Mouse (Mus musculus) forelimb bud, embryonic 11.5 days (tissue): ENCODE data around the gene Praf2.
"Not testable (repeated sequence)": the region's sequence is repeated elsewhere in the genome, so short reads cannot be mapped to it uniquely, and the experiment has no call there.

Source experiments
- DNase-seq: peaks from one replicate; pipeline ENCODE4 v3.0.0-alpha.2; 2012; ENCODE audit warnings: low read depth, low spot score

The Praf2 gene

GRCm38 (mm10) chrX:7728215-7728921 lies at the start of gene Praf2:
Gene Praf2, plus strand, starts transcription at chrX:7728439.
- peak; percentile 83 for DNase-seq

- no peak for DNase-seq
Observed at GRCm38 (mm10) chrX:7678986-7679385, 49.3 kb upstream of the Praf2 start.

GRCm38 (mm10) chrX:7679405-7680056 lies 48.7 kb upstream of the Praf2 start:
- peak; percentile 90 for DNase-seq

GRCm38 (mm10) chrX:7680057-7680412 lies 48.2 kb upstream of the Praf2 start:
- DNase-seq = no peak

- no peak for DNase-seq
Observed at GRCm38 (mm10) chrX:7680864-7681263, 47.4 kb upstream of the Praf2 start, which contains the start of gene Magix. Gene Magix, minus strand, starts transcription at chrX:7681251.

- DNase-seq = no peak
Observed at GRCm38 (mm10) chrX:7688321-7688720, 39.9 kb upstream of the Praf2 start.

- no peak for DNase-seq
Observed at GRCm38 (mm10) chrX:7690486-7690885, 37.8 kb upstream of the Praf2 start.

- no peak for DNase-seq
Observed at GRCm38 (mm10) chrX:7692862-7693261, 35.4 kb upstream of the Praf2 start.

GRCm38 (mm10) chrX:7696520-7696919 lies 31.7 kb upstream of the Praf2 start:
- no peak for DNase-seq

- peak; percentile 89 for DNase-seq
Observed at GRCm38 (mm10) chrX:7696954-7697381, 31.3 kb upstream of the Praf2 start, which contains the start of gene Gpkow. Gene Gpkow, plus strand, starts transcription at chrX:7697131.

GRCm38 (mm10) chrX:7713764-7714134 lies 14.5 kb upstream of the Praf2 start:
- not testable (repeated sequence) for DNase-seq

GRCm38 (mm10) chrX:7714135-7714899 lies 13.9 kb upstream of the Praf2 start, which contains the start of gene Wdr45:
Gene Wdr45, plus strand, starts transcription at chrX:7714333.
- peak; percentile 92 for DNase-seq

GRCm38 (mm10) chrX:7716058-7716457 lies 12.2 kb upstream of the Praf2 start:
- not testable (repeated sequence) for DNase-seq

GRCm38 (mm10) chrX:7721514-7722281 lies 6.5 kb upstream of the Praf2 start, which contains the start of gene Gm45208:
Gene Gm45208, plus strand, starts transcription at chrX:7722245.
- DNase-seq = peak; percentile 65

- no peak for DNase-seq
Observed at GRCm38 (mm10) chrX:7722282-7722611, 6.0 kb upstream of the Praf2 start.

- DNase-seq = no peak
Observed at GRCm38 (mm10) chrX:7722691-7723090, 5.5 kb upstream of the Praf2 start.

- no peak for DNase-seq
Observed at GRCm38 (mm10) chrX:7724135-7724534, 4.1 kb upstream of the Praf2 start.

- no peak for DNase-seq
Observed at GRCm38 (mm10) chrX:7725841-7726240, 2.4 kb upstream of the Praf2 start.

GRCm38 (mm10) chrX:7727176-7727575 lies 1.1 kb upstream of the Praf2 start:
- no peak for DNase-seq

GRCm38 (mm10) chrX:7728922-7729265 lies 655 bp downstream of the Praf2 start:
- no peak for DNase-seq

GRCm38 (mm10) chrX:7733571-7734156 lies 5.4 kb downstream of the Praf2 start:
- no peak for DNase-seq
